Mouse (Mus musculus) stomach, adult 2 months (tissue): Measurements from ENCODE around the gene Lcn4. TPM values are rescaled to one million over a fixed set of nuclear protein-coding genes. Genes with fewer than 3 reads are reported as not detected.

Experiments used
- polyA plus RNA-seq: library from polyadenylated mRNA; depleted of rRNA; stranded (reverse); fragments of >200 nt; gene quantifications from 2 replicates; pipeline ENCODE4 v1.2.3, GENCODE M21; 2012; rRNA removed

Gene Lcn4
- polyA plus RNA-seq = not detected in 2 replicates

GRCm38 (mm10) chr2:26671182-26671581, at the start of gene Lcn4:
TSS of gene Lcn4 (minus strand) at chr2:26671282.

DNA sequence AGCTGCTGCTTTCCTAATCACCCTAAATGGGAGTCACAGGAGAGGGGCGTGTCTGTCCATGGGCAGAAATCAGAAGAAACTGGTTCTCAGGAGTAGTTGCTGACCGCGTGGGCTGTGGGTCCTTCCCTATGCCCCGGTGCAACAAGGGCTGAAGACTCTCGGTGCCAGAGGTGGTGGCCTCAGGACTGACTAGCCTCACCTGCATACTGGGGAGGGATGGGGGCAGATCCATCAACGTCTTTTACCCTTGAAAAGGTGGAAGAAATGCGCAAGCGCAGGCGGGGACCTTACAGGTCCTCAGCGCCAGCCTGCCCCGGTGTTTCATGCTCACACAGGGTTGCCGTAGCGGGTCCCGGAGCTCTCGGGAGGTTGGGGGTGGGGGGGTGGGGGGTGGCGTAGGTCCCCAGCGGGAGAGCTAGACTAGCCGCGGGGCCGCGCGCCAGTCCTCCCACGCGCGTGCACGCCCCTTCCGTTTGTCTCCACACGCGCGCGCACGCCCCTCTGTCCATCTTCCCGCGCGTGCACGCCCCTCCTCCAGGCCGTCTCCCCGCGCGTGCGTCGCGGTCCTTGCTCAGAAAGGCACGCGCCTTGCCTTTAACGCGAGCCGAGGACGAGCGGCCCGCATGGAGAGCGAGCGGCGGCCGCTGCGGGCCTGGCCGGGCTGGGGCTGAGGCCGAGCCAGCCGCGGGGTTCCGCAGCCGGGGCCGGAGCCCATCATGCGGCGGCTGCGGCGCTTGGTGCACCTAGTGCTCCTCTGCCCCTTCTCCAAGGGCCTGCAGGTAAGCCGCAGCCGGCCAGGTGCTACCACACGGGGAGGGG, 43.0 kb downstream of the Lcn4 start, which contains the start of gene Fam69b:
Gene Fam69b, plus strand, starts transcription at position 537 of the 819 bp plus-strand sequence.

Other genes starting within 250 kb of the Lcn4 start
- gene Sec16a, start 226.1 kb downstream of the Lcn4 start, polyA plus RNA-seq = 37.5 and 46.3 TPM in 2 replicates
- gene Notch1, start 154.6 kb downstream of the Lcn4 start, polyA plus RNA-seq = 10.8 and 17.6 TPM in 2 replicates
- gene Egfl7, start 91.3 kb downstream of the Lcn4 start, polyA plus RNA-seq = 132 and 149 TPM in 2 replicates
- gene Gm20532, start 84.6 kb downstream of the Lcn4 start, polyA plus RNA-seq = not detected in 2 replicates
- gene Agpat2, start 66.9 kb downstream of the Lcn4 start, polyA plus RNA-seq = 99.1 and 128 TPM in 2 replicates
- 8.1 and 11.9 TPM in 2 replicates for gene Fam69b, start 42.8 kb downstream of the Lcn4 start, polyA plus RNA-seq
- 0.56 and 0.79 TPM in 2 replicates for gene Abo, start 193.7 kb upstream of the Lcn4 start, polyA plus RNA-seq
- gene Surf6, start 231.6 kb upstream of the Lcn4 start, polyA plus RNA-seq = 1.8 and 2.7 TPM in 2 replicates
- gene Med22, start 239.4 kb upstream of the Lcn4 start, polyA plus RNA-seq = 17.2 and 18.7 TPM in 2 replicates
- 223 and 229 TPM in 2 replicates for gene Rpl7a, start 239.5 kb upstream of the Lcn4 start, polyA plus RNA-seq
- 7.5 and 11.6 TPM in 2 replicates for gene Surf2, start 245.1 kb upstream of the Lcn4 start, polyA plus RNA-seq
- gene Surf1, start 245.2 kb upstream of the Lcn4 start, polyA plus RNA-seq = 23.8 and 33.8 TPM in 2 replicates